Mouse (Mus musculus): ENCODE results near the gene Syn3. TPM values are rescaled to one million over a fixed set of nuclear protein-coding genes. Genes with fewer than 3 reads are reported as not detected.

Syn3 gene
- polyA plus RNA-seq, 1 experiment from 2014 or later, result 4.0 TPM

GRCm38 (mm10) chr10:86371561-86371960 is 127.1 kb downstream of the Syn3 start:
- H3K4me2 ChIP-seq (ENCODE audit: low read depth, low read length), result no peak overlapping the region
- no peak for ATAC-seq (ENCODE audit: insufficient read depth, low FRiP score)
- H3K4me3 ChIP-seq (replicated peaks; ENCODE audit: low read length), result no peak overlapping the region
- no peaks in the 10 kb centered on the region for H3K36me3 ChIP-seq (ENCODE audit: control insufficient read depth, insufficient read depth, low read length)
- no peaks in the 10 kb centered on the region for H3K9me3 ChIP-seq (replicated peaks; ENCODE audit: control insufficient read depth, low read length)
- H3K4me1 ChIP-seq (ENCODE audit: control insufficient read depth, insufficient read depth, low read length), result no peaks in the 10 kb centered on the region
- H3K27ac ChIP-seq (ENCODE audit: low read length), result no peak overlapping the region
- H3K9ac ChIP-seq (ENCODE audit: low read length), result no peak overlapping the region
- H3K27me3 ChIP-seq (ENCODE audit: control insufficient read depth, insufficient read depth, low read length), result no peaks in the 10 kb centered on the region

GRCm38 (mm10) chr10:86369346-86369745 is 129.3 kb downstream of the Syn3 start:
- 71% methylated on average over 4 of the region's 4 CpGs for WGBS
- Histone ChIP-seq H3K27ac (ENCODE audit: low read length) (no peak overlapping the region), H3K4me3 (replicated peaks; ENCODE audit: low read length) (no peak overlapping the region)

DNA sequence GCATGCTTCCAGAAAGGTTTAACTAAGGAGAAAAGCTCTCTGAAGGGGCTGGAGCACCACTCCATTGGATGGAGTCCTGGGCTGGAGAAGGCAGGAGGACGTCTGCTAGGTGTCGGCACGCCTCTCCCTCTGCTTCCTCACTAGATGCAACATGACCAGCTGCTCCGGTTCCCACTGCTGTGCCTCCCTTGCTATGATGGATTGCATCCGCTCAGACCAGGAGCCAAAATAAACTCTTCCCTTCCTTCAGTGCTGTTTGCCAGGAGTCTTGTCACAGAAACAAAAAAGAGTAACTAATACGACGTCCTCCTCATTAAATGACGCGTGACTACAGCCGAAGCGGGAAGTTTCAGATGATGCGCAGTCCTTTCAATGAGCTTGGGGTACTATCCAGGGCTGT is 129.9 kb downstream of the Syn3 start:
- Histone ChIP-seq H3K9me3 (replicated peaks; ENCODE audit: control insufficient read depth, low read length) (no peaks in the 10 kb centered on the region), H3K36me3 (ENCODE audit: control insufficient read depth, insufficient read depth, low read length) (no peaks in the 10 kb centered on the region), H3K4me1 (ENCODE audit: control insufficient read depth, insufficient read depth, low read length) (peaks cover 13% of the 10 kb centered on the region; the same call in 1 of the 2 replicates), H3K4me2 (ENCODE audit: low read depth, low read length) (no peak overlapping the region), H3K4me3 (replicated peaks; ENCODE audit: low read length) (no peak overlapping the region), H3K27ac (ENCODE audit: low read length) (no peak overlapping the region), H3K27me3 (ENCODE audit: control insufficient read depth, insufficient read depth, low read length) (no peaks in the 10 kb centered on the region), H3K9ac (ENCODE audit: low read length) (no peak overlapping the region)
- 34% methylated on average over 12 of the region's 12 CpGs for WGBS
- peak; percentile 48; the same call in 1 of the 2 replicates for ATAC-seq (ENCODE audit: insufficient read depth, low FRiP score)

More at GRCm38 (mm10) chr10:86369346-86369745, 129.3 kb downstream of the Syn3 start:
- no peaks in the 10 kb centered on the region for H3K9me3 ChIP-seq (replicated peaks; ENCODE audit: control insufficient read depth, low read length)
- no peak overlapping the region for H3K9ac ChIP-seq (ENCODE audit: low read length)
- ATAC-seq (ENCODE audit: insufficient read depth, low FRiP score), result no peak
- no peaks in the 10 kb centered on the region for H3K36me3 ChIP-seq (ENCODE audit: control insufficient read depth, insufficient read depth, low read length)
- peaks cover 10% of the 10 kb centered on the region; the same call in 1 of the 2 replicates for H3K4me1 ChIP-seq (ENCODE audit: control insufficient read depth, insufficient read depth, low read length)
- no peaks in the 10 kb centered on the region for H3K27me3 ChIP-seq (ENCODE audit: control insufficient read depth, insufficient read depth, low read length)
- no peak overlapping the region for H3K4me2 ChIP-seq (ENCODE audit: low read depth, low read length)

- no peak for ATAC-seq (ENCODE audit: insufficient read depth, low FRiP score)
- Histone ChIP-seq H3K4me2 (ENCODE audit: low read depth, low read length) (no peak overlapping the region), H3K9ac (ENCODE audit: low read length) (no peak overlapping the region), H3K36me3 (ENCODE audit: control insufficient read depth, insufficient read depth, low read length) (no peaks in the 10 kb centered on the region), H3K9me3 (replicated peaks; ENCODE audit: control insufficient read depth, low read length) (no peaks in the 10 kb centered on the region), H3K27me3 (ENCODE audit: control insufficient read depth, insufficient read depth, low read length) (no peaks in the 10 kb centered on the region), H3K27ac (ENCODE audit: low read length) (no peak overlapping the region), H3K4me3 (replicated peaks; ENCODE audit: low read length) (no peak overlapping the region), H3K4me1 (ENCODE audit: control insufficient read depth, insufficient read depth, low read length) (peaks cover 23% of the 10 kb centered on the region)
- WGBS, result 87% methylated on average over 4 of the region's 4 CpGs
Observed at GRCm38 (mm10) chr10:86367346-86367745, 131.3 kb downstream of the Syn3 start.

GRCm38 (mm10) chr10:86365632-86366092 is 133.0 kb downstream of the Syn3 start:
- whole genome bisulfite sequencing, result 28% methylated on average over 5 of the region's 5 CpGs
- no peaks in the 10 kb centered on the region for H3K27me3 ChIP-seq (ENCODE audit: control insufficient read depth, insufficient read depth, low read length)
- no peak overlapping the region for H3K4me2 ChIP-seq (ENCODE audit: low read depth, low read length)
- H3K4me1 ChIP-seq (ENCODE audit: control insufficient read depth, insufficient read depth, low read length), result peaks cover 23% of the 10 kb centered on the region
- H3K4me3 ChIP-seq (replicated peaks; ENCODE audit: low read length), result no peak overlapping the region
- peak; percentile 92 for ATAC-seq (ENCODE audit: insufficient read depth, low FRiP score)
- no peak overlapping the region for H3K9ac ChIP-seq (ENCODE audit: low read length)
- H3K27ac ChIP-seq (ENCODE audit: low read length), result no peak overlapping the region
- H3K9me3 ChIP-seq (replicated peaks; ENCODE audit: control insufficient read depth, low read length), result no peaks in the 10 kb centered on the region
- H3K36me3 ChIP-seq (ENCODE audit: control insufficient read depth, insufficient read depth, low read length), result no peaks in the 10 kb centered on the region

DNA sequence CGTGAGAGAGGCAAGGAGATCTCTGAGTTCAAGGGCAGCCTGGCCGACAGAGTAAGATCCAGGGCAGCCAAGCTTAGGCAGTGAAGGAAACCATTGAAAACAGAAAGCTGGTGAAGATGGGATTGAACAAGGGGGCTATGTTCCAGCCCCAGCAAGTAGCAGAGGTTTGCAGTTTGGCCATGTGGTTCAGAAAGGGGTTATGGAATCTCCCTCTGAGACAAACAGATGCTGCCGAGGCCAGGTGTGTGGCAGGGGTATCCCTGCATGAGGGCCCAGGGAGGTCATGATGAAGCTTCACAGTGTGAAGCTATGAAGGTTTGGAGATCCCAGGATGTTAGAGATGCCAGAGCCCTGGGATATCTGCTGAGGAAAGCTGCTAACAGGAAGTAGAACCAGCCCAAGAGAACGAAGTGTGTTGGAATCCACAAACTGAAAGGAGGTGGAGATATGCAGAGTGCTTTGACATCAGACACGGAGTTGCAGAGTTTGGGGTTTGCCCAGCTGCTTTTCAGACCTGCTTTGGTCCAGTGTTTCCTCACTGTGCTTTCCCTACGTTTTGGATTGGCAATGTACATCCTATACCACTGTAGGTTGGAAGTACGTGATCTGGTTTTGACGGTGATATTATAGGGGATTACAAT is 134.9 kb downstream of the Syn3 start:
- no peak for ATAC-seq (ENCODE audit: insufficient read depth, low FRiP score)
- Histone ChIP-seq H3K9ac (ENCODE audit: low read length) (no peak overlapping the region), H3K36me3 (ENCODE audit: control insufficient read depth, insufficient read depth, low read length) (no peaks in the 10 kb centered on the region), H3K4me2 (ENCODE audit: low read depth, low read length) (no peak overlapping the region), H3K9me3 (replicated peaks; ENCODE audit: control insufficient read depth, low read length) (no peaks in the 10 kb centered on the region), H3K4me1 (ENCODE audit: control insufficient read depth, insufficient read depth, low read length) (peaks cover 30% of the 10 kb centered on the region), H3K4me3 (replicated peaks; ENCODE audit: low read length) (no peak overlapping the region), H3K27me3 (ENCODE audit: control insufficient read depth, insufficient read depth, low read length) (no peaks in the 10 kb centered on the region), H3K27ac (ENCODE audit: low read length) (no peak overlapping the region)
- 66% methylated on average over 8 of the region's 8 CpGs for WGBS

- Histone ChIP-seq H3K4me3 (replicated peaks; ENCODE audit: low read length) (no peak overlapping the region), H3K4me2 (ENCODE audit: low read depth, low read length) (no peak overlapping the region), H3K27ac (ENCODE audit: low read length) (peak overlapping the region; percentile 36; the same call in 1 of the 2 replicates), H3K27me3 (ENCODE audit: control insufficient read depth, insufficient read depth, low read length) (no peaks in the 10 kb centered on the region), H3K9me3 (replicated peaks; ENCODE audit: control insufficient read depth, low read length) (no peaks in the 10 kb centered on the region), H3K36me3 (ENCODE audit: control insufficient read depth, insufficient read depth, low read length) (no peaks in the 10 kb centered on the region), H3K4me1 (ENCODE audit: control insufficient read depth, insufficient read depth, low read length) (peaks cover 19% of the 10 kb centered on the region), H3K9ac (ENCODE audit: low read length) (no peak overlapping the region)
- ATAC-seq (ENCODE audit: insufficient read depth, low FRiP score), result no peak
- 58% methylated on average over 4 of the region's 4 CpGs for WGBS
Observed at GRCm38 (mm10) chr10:86359699-86360098, 139.0 kb downstream of the Syn3 start.

DNA sequence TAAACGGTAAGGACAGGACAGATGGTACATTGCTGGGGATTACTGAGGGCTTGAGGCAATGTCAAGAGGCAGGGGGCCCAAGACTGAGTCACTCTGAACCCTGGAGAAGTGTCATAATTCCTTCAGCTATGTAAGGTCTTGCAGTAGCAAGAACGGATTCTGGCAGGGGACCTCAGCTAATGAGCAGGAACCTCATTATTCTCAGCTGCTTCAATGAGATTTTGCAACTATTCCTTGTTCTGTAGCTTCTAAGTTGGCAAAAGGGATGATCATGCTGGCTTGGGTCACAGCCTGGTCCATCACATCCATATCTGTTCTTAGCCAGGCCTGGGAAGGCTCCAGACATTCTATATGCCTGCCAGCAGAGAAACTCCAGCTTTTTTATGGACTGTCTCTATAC is 139.5 kb downstream of the Syn3 start:
- H3K27ac ChIP-seq (ENCODE audit: low read length), result peak overlapping the region; percentile 36; the same call in 1 of the 2 replicates
- H3K4me1 ChIP-seq (ENCODE audit: control insufficient read depth, insufficient read depth, low read length), result peaks cover 19% of the 10 kb centered on the region
- H3K27me3 ChIP-seq (ENCODE audit: control insufficient read depth, insufficient read depth, low read length), result no peaks in the 10 kb centered on the region
- WGBS, result 52% methylated on average over 2 of the region's 2 CpGs
- H3K4me3 ChIP-seq (replicated peaks; ENCODE audit: low read length), result no peak overlapping the region
- no peaks in the 10 kb centered on the region for H3K9me3 ChIP-seq (replicated peaks; ENCODE audit: control insufficient read depth, low read length)
- ATAC-seq (ENCODE audit: insufficient read depth, low FRiP score), result no peak; the same call in 1 of the 2 replicates
- no peak overlapping the region for H3K9ac ChIP-seq (ENCODE audit: low read length)
- H3K4me2 ChIP-seq (ENCODE audit: low read depth, low read length), result no peak overlapping the region
- no peaks in the 10 kb centered on the region for H3K36me3 ChIP-seq (ENCODE audit: control insufficient read depth, insufficient read depth, low read length)

DNA sequence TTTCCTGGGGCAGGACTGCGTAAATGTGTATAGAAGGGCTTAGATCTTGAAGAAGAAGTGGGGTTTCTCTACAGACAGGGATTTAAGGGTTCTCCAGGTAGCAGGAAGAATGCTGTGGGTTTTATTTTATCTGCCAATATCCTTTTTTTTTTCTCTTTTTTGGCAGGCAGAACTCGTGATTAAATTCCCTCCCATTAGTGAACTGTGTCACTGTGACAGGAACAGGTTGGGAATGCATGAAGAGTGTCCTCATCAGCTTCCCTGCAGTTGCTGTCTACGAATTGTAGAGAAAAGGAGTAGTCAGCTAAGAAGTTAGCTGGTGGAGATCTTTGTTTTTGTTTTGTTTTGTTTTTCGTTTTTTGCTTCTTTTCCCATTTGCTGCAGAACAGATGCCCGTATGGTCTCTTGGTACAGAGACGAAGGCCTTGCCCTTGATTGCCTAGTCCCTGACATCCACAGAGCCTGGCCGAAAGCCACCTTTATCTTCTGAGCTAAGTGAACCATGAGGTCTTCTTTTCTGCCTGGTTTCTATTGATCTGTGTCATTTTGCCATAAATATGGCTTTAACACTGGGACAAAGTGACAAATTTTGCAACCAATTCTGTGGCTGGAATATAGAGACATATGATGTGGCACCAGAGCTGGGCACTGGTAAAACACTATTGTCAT is 140.3 kb downstream of the Syn3 start:
- Histone ChIP-seq H3K4me2 (ENCODE audit: low read depth, low read length) (no peak overlapping the region), H3K27ac (ENCODE audit: low read length) (no peak overlapping the region), H3K9ac (ENCODE audit: low read length) (no peak overlapping the region), H3K4me3 (replicated peaks; ENCODE audit: low read length) (no peak overlapping the region), H3K27me3 (ENCODE audit: control insufficient read depth, insufficient read depth, low read length) (no peaks in the 10 kb centered on the region), H3K36me3 (ENCODE audit: control insufficient read depth, insufficient read depth, low read length) (no peaks in the 10 kb centered on the region), H3K9me3 (replicated peaks; ENCODE audit: control insufficient read depth, low read length) (no peaks in the 10 kb centered on the region), H3K4me1 (ENCODE audit: control insufficient read depth, insufficient read depth, low read length) (peaks cover 13% of the 10 kb centered on the region)
- ATAC-seq (ENCODE audit: insufficient read depth, low FRiP score), result no peak
- 86% methylated on average over 7 of the region's 7 CpGs for WGBS

Measured in stomach, embryonic 16.5 days (tissue).